Mouse (Mus musculus): ENCODE measurements around the gene Rnf180.

DNA sequence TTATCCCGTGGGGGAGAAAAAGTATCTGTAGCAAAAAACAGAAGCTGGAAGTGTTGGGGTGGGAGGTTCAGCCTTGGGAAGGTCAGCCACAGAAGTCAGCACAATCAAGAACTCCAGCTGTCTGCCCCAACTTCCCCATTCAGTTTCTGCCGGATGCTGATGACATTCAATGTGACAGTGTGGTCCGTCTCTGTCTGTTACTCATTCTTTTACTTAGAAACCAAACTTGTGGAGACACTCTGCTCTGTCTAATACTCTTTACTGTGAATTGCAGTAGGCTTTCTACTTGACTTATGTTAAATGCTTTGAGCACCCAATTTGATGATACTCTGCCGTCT is 5.4 kb upstream of the Rnf180 start:
- TF ChIP-seq POLR2A (IDR thresholded peaks at IDR 0.05; ENCODE audit: extremely low read depth, insufficient read depth, low read length) = no peak
- TF ChIP-seq CTCF (IDR thresholded peaks at IDR 0.05; ENCODE audit: low read depth, low read length) = no peak
